Mouse (Mus musculus): ENCODE data around the gene Enpep. TPM values are rescaled to one million over a fixed set of nuclear protein-coding genes. Genes with fewer than 3 reads are reported as not detected.

The Enpep gene
- 1 to 10 TPM; 5.0 to 7.2 (median 6.2) TPM for total RNA-seq (2022)

GRCm38 (mm10) chr3:129332586-129332985 is at the start of gene Enpep:
Gene Enpep, minus strand, starts transcription at chr3:129332720.
- DNase-seq (ENCODE audit: low spot score): peak; percentile 65

- DNase-seq (ENCODE audit: low spot score): no peak
Measured at GRCm38 (mm10) chr3:129379109-129379508, 46.6 kb upstream of the Enpep start.

GRCm38 (mm10) chr3:129375087-129375486 is 42.6 kb upstream of the Enpep start:
- no peak for DNase-seq (ENCODE audit: low spot score)

- no peak for DNase-seq (ENCODE audit: low spot score)
Measured at GRCm38 (mm10) chr3:129373108-129373507, 40.6 kb upstream of the Enpep start.

- no peak for DNase-seq (ENCODE audit: low spot score)
Measured at GRCm38 (mm10) chr3:129369491-129369890, 37.0 kb upstream of the Enpep start.

- no peak for DNase-seq (ENCODE audit: low spot score)
Measured at GRCm38 (mm10) chr3:129365919-129366318, 33.4 kb upstream of the Enpep start.

- DNase-seq (ENCODE audit: low spot score): no peak
Measured at GRCm38 (mm10) chr3:129364818-129365390, 32.4 kb upstream of the Enpep start.

- no peak for DNase-seq (ENCODE audit: low spot score)
Measured at GRCm38 (mm10) chr3:129363426-129363825, 30.9 kb upstream of the Enpep start.

GRCm38 (mm10) chr3:129358115-129358514 is 25.6 kb upstream of the Enpep start:
- no peak for DNase-seq (ENCODE audit: low spot score)

- no peak for DNase-seq (ENCODE audit: low spot score)
Measured at GRCm38 (mm10) chr3:129353901-129354300, 21.4 kb upstream of the Enpep start.

- DNase-seq (ENCODE audit: low spot score): no peak
Measured at GRCm38 (mm10) chr3:129351320-129351877, 18.9 kb upstream of the Enpep start.

- no peak for DNase-seq (ENCODE audit: low spot score)
Measured at GRCm38 (mm10) chr3:129347277-129347676, 14.8 kb upstream of the Enpep start.

- DNase-seq (ENCODE audit: low spot score): no peak
Measured at GRCm38 (mm10) chr3:129342767-129343166, 10.2 kb upstream of the Enpep start.

- DNase-seq (ENCODE audit: low spot score): no peak
Measured at GRCm38 (mm10) chr3:129341066-129341465, 8.5 kb upstream of the Enpep start.

GRCm38 (mm10) chr3:129338296-129339091 is 6.0 kb upstream of the Enpep start:
- peak; percentile 57 for DNase-seq (ENCODE audit: low spot score)

GRCm38 (mm10) chr3:129332142-129332541 is 378 bp downstream of the Enpep start:
- no peak for DNase-seq (ENCODE audit: low spot score)

GRCm38 (mm10) chr3:129331427-129331826 is 1.1 kb downstream of the Enpep start:
- no peak for DNase-seq (ENCODE audit: low spot score)

GRCm38 (mm10) chr3:129328056-129328455 is 4.5 kb downstream of the Enpep start:
- no peak for DNase-seq (ENCODE audit: low spot score)

- no peak for DNase-seq (ENCODE audit: low spot score)
Measured at GRCm38 (mm10) chr3:129321585-129321984, 10.9 kb downstream of the Enpep start.

GRCm38 (mm10) chr3:129317032-129317729 is 15.3 kb downstream of the Enpep start:
- no peak for DNase-seq (ENCODE audit: low spot score)

GRCm38 (mm10) chr3:129313671-129314415 is 18.7 kb downstream of the Enpep start:
- peak; percentile 28 for DNase-seq (ENCODE audit: low spot score)

GRCm38 (mm10) chr3:129313221-129313620 is 19.3 kb downstream of the Enpep start:
- peak; percentile 50 for DNase-seq (ENCODE audit: low spot score)
